Mouse (Mus musculus) lung, postnatal 25 days (tissue): Measurements from ENCODE around the gene Arhgap40.

Source experiments
- DNase-seq: peaks from one replicate; pipeline ENCODE4 v3.0.0; 2022; ENCODE audit warnings: low spot score

Gene Arhgap40

DNA sequence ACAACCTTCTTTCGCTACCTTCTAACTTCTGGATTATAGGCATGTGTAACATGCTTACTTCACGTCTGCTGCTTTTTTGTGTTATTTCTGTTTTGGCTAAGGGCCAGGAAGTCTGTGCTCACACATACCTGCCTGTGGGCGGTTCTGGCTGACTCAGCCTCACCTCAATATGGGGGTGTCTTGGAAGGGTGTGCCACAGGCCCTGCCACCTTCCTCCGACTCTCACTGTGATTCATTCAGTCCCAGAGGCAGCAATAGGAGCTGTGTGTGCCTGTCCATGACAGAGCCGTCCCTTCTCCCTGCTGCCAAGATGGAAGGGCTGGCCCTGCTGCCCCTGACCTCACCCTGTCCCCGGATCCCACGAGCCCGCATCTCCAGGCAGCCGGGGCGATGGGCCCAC lies at the start of gene Arhgap40:
Gene Arhgap40, plus strand, starts transcription at position 269 of the 400 bp plus-strand sequence.
- DNase-seq, result no peak

DNA sequence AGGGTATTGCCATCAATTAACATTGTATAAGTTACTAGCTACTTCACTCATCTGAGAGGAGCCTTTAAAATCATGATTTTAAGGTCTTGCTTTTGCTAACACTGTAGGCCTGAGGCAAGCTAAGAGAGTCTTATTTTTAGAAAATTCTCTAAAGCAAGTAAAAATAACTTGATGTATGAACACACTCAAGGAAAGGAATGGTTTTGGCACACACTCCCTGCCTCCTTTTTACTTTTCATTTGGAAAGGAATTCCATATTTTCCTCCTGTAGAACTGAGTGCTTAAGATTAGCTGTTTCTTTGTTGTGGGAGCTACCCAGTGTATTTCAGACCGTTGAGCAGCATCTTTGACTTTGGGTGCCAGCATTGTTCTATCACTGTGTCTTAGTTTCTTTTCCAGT lies 38.4 kb upstream of the Arhgap40 start:
- no peak for DNase-seq

DNA sequence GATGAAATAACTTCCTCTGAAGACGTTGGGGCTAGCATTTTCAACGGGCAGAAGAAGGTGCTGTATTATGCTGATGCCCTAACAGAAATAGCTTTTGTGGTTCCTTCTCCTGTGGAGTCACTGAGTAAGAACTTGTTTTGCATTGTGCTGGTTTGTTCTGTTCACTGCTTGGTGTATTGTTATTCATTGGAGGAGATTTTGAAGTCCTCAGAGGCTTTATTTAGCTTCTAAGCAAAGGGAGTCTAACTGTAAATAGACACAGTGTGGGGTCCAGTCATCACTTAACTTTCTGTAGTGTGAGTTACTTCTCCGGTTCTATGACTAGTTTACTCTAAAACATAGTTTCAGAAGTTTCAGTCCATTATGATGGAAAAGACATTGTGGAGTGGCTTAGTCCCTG lies 35.0 kb upstream of the Arhgap40 start:
- no peak for DNase-seq

DNA sequence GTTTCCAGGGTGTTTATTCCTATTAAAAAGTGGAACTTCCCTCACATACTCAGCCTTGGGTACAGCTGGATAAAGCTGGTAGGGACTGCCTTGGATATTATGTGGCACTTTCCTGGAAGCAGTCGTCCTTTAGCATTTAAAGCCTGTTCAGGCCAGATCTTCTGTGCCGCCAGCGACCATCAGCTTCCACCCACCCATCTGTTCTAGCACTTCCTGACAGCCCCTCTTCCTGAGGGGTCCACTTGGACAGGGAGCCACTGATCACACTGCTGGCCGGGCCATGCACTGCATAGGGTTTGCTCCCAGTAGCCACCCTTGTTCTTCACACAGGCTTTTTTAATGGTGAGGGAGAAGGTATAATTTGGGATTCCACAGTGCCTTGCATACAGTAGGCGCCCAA lies 14.1 kb upstream of the Arhgap40 start:
- DNase-seq, result no peak

DNA sequence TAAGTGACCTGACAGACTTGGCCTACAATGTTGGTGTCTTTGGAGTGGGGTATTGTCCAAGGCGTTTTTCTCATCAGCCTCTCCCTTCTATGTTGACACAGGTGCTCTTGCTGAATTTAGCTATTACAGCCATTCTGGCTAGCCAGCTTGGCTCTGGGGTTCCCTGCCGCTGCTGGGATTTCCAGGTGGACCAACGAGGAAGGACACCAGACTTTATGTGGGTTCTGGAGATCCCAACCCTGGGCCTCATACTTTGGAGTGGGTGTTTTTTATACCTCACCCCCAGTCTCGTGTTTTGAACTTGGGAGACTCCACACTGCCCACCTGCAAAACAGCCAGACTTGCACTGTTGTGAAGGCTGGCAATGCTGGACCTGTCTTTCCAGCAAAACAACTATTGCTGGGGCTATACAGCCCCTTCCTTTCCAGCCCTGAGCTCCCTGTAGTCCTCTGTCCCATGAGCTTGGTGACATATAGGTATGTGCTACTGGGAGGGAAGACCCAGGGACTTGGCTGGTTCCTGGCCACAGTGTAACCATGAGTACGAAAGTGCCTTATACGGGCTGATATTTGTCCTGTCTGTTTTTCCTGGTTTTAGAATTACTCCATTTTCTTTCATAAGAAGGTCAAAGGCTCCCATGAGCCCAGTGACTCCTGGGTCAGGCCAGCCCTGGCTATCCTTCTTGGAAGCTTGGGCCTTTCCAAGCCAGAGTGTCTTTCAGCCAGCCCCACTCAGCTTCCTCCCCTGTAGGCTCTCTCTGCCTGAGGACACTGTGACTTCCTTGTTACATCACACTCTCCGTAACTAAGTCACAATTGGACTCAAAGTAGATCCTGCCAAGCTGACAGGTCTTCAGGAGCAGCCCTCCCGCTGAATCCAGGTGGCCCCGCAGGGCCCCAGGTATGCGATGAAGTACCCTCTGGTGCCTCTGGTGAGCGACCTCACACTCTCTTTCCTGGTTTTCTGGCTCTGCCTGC lies 10.5 kb upstream of the Arhgap40 start, which contains the start of gene Adig:
Gene Adig, plus strand, starts transcription at position 777 of the 977 bp plus-strand sequence.
- no peak for DNase-seq

DNA sequence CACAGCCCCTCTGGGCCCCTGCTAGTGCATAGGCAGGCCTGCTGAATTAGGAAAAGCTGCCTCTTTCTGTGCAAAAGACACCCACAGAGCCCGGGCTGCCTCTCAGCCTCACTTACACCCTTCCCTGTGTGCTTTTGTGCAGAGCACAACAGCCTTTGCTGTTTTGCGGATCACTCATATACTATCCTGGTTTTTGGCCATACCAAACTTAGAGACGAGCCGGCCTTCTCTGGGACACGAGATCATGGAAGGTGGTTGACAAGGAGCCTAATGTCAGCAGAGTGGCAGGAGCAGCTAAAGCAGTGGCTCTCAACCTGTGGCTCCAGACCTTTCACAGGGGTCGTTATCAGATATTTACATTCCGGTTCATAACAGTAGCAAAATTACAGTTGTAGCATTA lies 9.4 kb upstream of the Arhgap40 start:
- no peak for DNase-seq

DNA sequence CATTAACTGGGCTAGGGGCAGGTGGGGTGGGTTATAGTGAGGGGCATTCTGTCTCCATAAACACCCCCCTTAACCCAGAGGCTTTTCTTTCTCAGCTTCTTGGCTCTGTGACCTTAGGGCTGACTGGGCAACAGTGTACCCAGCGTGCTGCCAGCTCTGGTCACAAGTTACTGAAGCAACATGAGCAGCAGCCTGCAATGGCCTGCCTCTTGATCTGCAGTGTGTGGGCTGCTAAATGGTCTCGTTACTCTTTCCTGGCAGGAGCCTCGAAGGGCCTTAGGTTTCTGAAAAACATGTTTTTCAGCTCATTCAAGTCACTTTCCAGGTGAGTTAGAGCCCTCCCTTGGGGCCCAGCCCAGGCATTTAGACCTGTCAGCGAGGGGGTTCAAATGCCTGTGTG lies 8.9 kb upstream of the Arhgap40 start:
- DNase-seq, result no peak

DNA sequence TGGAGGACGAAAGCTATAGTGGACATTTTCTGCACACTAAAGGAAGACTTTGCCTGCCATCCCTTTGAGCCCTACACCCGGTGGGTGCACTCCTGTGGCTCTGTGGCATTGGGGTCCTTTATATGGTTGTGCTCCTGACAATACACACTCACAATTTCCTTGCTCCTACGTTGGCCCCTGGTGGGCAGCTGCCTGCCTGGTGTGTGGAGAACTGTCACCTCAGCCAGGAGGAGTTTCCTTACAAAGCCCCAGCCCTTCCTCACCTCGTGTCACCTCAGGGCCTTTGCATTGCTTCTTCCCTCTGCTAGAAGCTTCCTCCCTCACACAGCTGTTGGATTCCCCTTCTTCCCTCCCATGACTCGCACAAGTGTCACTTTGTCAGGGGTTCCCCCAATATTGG lies 6.1 kb upstream of the Arhgap40 start:
- DNase-seq, result no peak

DNA sequence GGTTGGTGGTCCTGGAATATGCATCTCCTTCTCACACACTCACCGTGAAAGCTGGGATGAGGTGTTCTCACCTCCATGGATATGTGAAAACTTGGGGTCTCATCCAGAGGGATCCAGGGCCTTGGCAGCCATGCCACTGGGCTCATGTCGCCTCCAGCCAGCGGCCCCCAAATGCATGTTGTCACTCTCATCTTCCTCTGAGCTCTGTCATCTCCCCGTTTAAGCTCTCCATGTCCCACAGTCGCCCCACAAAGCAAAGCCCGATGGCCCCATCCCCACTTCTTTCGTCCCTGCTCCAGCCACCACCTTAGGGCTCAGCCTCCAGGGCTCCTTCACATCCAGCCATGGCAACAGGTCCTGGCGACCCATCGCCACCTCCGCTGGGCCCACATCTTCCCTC lies 5.5 kb upstream of the Arhgap40 start:
- no peak for DNase-seq

DNA sequence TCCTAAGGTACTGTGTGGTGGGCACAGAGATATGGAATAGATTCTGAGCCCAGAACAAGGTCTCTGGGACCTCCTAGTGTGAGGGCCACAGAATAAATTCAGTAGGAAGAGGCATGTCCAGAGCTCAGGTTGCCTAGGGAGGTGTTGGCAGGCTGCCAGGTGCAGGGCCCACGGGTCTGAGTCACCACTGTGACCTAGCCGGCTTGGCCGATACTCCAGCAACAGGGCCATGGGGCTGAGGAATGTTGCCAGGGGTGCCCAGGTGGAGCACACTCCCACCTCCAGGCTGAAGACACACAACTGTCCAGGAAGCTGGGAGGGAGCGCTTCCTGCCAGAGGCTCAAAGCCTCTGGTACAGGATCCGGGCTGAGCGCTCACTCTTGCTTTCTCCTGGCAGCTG lies 1.9 kb upstream of the Arhgap40 start:
- DNase-seq, result peak; percentile 78

DNA sequence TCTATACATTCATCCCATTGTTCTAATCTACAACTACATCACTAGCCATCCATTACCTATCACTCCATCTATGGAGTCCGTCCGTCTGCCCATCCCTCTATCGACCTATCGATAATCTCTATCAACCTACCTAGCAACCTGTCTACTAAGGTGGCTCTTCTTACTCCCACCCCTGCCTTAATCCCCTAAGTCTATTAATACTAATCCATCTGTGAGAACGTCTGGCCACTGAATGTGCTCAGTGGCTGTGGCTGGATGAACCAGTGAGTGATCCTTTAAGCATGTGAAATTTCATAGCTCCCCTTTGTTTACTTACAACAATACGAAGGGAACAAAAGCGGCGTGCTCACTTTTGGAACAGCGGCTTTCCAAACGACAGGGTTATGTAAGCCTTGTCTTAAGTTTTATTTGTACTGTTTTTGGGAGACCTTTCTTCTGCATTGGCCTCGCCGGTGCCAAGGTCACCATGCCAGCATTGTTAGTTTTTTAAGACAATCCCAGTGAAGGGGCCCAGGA lies 1.3 kb downstream of the Arhgap40 start:
- peak; percentile 30 for DNase-seq

DNA sequence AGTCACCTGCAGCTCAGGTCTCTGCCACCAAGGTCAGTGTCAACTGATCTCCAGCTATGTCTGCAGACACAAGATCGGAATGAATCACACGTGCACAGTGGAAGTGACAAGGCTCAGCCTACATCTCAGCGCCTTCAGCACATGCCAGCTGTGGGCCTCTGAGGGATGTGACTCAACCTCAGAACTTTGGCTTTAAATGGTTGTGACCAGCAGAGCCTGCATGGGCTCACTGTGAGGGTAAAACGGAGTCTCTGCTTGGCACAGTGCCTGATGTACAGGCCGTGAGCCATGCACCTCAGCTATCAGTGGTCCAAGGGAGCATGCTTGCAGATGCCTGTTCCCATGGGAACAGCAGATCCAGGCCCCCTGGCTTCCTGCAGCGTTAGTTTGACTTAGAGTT lies 6.0 kb downstream of the Arhgap40 start:
- DNase-seq, result no peak

DNA sequence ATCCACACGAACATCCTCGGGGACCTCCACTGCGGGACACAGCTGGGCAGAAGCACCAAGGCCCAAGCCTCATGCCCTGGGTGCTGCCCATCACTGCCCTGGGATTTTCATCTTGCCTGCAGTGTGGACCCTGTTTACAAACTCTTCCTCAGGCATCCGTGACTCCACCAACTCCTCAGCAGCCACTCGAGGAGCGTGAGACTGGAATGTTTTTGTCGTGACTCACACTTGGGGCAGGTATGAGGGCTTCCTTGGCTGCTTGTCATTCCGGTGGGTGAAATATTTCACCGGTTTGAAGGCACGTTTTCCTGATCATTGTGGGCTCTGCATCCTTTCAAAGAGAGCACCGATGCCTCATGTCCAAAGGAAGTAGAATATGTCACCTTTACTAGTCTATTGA lies 6.5 kb downstream of the Arhgap40 start:
- DNase-seq, result peak; percentile 71

DNA sequence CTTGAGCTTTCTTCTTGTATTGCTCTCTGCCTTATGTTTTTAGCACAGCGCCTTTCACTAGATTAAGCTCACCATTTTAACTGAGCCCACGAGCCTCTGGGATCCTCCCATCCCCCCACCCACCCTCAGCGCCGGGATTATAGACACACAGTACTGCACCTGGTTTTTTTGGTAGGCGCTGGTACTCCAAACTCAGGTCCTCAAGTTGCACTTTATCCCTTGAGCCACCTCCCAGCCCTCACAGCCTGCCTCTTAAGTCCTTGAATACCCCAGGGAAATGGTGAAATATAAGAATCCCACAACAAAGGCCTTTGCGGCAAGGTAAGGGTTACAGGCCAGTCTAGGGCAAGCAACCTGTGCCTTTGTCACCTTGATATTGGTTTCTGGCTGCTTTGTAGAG lies 7.2 kb downstream of the Arhgap40 start:
- DNase-seq, result no peak

DNA sequence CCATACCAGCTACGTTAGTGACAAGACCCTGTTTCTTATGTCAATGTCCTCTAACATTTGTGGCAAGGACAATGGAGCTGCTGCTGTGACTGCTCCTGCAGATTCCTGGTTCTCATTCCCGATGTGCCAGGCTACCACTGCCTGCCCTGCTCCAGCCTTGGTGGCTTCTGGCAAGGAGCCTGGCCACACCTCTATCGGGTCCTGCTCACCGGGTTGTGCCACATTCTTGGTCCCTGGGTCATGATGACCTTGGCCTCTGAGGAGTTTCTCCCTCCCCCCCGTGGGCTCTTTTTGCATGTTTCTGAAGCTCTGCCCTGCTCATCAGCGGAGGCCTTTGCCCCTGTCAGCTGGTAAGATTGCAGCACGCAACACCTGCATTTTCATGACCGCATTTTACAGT lies 10.5 kb downstream of the Arhgap40 start:
- DNase-seq, result peak; percentile 70

DNA sequence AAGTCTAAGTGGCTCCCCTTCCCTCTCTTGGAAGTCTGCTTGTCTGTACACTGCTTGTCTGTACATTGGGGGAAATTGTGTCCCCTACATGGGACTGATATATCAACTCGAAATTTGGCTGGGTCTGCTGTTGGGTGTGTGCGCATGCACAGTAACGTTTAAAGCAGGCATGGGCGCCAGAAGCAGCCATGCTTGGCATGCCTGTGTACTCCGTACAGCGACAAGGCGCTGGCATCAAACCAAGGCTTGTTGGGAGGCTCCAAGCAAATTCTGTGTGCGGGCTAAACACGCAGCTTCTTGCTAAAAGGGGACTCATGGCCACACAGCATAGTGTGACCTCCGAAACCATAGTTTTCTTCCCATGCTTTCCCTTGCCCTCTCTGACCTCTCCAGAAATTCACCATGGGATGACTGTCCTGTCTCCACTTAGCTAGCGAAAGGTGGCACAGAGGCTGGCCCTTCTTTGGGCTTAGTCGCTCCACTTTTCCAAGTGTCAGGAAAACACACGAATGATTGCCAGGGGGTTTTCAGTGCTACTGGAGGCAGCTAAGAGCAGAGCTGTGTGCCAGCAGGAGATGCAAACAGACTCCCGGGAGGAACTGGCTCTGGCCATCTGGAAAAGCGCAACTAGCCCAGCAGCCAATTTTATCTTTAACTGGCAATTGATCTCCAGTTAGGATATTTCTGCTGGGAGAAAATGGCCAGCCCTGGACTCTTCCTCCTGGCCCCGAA lies 11.7 kb downstream of the Arhgap40 start:
- no peak for DNase-seq

DNA sequence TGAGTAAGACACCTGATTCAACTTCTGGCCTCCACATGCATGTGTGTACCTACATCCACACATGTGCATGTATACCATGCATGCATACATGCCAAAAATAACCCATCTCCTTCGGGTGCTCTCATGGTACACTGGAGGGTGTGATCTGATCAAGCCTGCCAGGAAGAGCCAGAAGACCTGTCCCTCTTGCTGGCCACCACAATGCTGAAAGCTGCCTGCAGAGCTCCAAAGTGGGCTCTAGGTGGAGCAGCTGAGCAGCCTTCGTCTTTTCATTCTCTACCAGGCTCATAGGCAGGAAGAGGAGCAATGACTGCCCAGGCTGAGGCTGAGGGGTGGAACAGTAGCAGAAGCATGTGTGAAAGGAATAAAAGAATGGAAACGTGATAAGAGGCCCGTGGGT lies 21.5 kb downstream of the Arhgap40 start:
- peak; percentile 55 for DNase-seq

DNA sequence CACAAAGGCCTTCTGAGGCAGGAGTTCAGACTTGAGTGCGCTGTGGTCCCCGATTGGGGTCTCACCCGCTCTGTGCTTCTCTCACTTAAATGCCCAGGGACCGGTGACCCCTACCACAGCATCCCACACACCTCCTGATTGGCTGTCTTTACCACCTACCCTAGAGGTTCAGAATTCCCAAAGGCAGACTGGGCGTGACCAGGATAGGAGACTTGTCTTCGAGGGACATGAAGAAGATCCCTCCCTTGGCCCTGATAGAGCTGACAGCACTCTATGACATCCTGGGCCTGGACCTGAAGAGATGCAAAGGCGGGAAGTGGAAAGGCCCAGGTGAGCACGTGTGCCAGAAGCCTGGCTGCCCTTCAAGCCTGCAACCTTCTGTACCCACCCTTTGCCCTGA lies 22.0 kb downstream of the Arhgap40 start:
- no peak for DNase-seq

DNA sequence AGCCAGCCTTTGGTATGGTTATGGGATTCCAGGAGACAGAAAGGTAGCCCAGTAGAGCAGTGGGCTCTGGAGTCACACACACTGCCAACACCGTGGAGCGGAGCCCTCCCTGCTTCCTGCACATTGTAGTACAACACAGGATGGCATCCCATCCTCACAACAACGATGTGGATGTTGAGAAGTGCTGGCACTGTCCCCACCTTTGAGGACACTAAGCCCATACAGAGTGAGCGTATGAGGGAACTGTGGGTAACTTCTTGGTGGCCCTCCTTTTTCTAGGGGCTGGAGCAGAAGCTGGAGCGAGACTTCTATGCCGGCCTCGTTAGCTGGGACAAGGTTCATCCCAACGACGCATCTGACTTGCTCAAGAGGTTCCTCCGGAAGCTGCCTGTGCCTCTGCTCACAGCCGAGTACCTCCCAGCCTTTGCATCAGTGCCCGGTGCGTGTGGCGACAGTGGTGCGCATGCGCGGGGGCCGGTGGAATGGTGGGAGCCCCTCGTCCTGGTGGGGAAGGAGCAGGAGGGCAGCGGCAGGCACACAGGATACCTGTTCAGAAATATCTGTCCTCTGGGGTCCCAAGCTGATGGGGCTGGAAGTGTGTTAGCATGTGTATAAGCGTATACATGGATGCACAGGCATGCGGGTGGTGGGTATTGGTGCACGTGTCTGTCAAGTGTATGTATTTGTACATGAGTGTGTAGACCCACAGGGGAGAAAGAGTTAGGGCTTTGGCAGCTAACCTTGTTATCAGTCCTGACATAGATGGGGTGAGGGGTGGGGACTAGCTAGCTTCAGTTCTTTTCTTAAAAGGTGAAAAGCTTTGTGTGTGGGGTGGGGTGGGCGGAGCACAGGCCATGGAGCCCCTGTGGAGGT lies 27.1 kb downstream of the Arhgap40 start:
- no peak for DNase-seq

DNA sequence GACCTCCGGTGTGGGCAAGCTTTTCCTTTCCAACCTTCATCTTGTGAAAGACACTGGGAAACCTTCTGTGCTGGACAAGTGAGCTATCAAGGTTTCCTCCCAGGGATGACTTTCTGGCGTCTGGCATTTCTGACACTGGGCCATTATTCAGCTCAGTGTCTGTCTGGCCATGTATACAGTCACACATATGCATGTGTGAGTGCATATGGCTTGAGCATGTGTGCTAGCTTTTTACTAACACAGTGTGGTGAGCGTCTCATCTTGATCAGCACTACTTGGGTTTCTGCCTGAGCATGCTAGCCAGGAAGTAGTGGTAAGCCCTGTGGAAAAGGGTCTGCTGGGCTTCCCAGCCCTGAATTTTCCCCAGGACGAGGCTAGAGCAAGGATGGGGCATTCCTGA lies 28.7 kb downstream of the Arhgap40 start:
- DNase-seq, result no peak

DNA sequence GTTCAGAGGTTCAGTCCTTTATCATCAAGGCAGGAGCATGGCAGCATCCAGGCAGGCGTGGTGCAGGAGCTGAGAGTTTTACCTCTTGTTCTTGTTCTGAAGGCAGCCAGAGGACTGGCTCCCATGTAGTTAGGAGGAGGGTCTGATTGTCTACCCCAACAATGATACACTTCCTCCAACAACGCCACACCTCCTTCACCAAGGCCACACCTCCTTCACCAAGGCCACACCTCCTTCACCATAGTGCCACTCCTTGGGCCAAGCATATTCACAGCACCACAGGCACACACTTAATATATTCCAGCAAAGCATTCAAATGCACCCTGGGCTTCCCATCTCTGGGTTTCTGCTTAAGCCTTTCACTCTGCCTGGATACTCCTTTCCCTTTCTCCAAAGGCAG lies 32.7 kb downstream of the Arhgap40 start:
- no peak for DNase-seq

DNA sequence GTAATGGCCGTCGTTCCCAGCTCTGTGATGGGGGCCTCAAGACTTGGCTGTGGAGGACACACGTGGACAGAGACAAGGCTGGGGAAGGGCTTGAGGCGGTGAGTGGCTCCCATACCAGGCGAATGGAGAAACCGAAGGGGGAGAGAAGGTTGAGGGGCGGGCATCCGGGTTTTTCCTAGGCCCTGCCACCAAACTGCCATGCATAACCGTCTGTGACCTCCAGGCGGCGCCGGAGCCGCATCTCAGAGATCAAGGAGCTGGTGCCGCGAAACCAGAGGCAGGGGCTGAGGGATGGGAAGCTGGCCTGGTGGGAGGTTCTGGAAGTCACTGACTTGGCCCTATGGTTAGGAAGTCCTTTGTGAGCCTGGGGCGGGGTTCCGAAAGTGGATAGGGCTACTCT lies 34.2 kb downstream of the Arhgap40 start:
- DNase-seq, result peak; percentile 58
